Mouse (Mus musculus): ENCODE data around the gene Hnrnpu. TPM values are rescaled to one million over a fixed set of nuclear protein-coding genes. Genes with fewer than 3 reads are reported as not detected.

The Hnrnpu gene
- total RNA-seq (2023): 100 to 1,000 TPM; 762 to 806 TPM

DNA sequence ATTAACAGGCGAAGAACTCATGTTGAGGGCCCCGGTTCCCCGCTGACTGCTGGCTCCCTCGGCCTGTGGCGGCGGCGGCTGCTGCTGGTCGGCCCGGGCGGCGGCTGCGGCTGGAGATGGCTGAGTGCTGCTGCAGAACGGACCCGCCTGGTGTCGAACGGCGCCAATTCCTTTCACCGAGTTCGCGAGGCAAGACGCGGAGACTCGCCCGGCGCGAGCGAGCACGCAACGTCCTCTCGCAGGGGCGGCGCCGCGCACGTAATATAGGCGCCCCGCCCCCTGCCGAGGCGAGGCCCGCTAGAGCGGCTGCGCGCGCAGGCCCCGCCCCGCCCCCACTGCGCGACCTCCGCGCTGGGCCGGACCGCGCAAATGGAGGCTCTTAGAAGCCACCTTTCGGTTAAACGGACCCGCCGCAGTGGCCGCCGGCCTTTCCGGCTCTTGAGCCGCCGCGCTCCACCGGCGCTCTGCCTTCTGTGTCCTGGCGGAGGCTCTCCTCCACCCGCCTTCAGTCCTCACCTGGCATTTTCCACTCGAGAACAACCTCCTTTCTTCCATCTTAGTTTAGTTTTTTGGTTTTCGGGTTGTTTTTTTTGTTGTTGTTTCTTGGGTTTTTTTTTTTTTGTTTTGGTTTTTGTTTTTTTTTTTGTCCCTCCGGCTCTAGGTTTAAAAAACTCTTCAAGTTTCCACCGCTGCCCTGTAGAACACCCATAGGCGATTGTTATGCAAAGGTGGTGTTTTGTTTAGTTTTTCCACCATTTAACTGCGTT is at the start of gene Hnrnpu:
Hnrnpu (minus strand) TSS at position 247 of the 767 bp plus-strand sequence.

GRCm38 (mm10) chr1:178318389-178319184 is 19.0 kb downstream of the Hnrnpu start, which contains the start of gene Cox20:
Gene Cox20, plus strand, starts transcription at chr1:178319130.

Other genes starting within 250 kb of the Hnrnpu start
- 10 to 100 TPM; 15.1 to 17.9 TPM for gene Desi2, start 150.4 kb downstream of the Hnrnpu start, total RNA-seq (2023)
- gene Cox20, start 18.7 kb downstream of the Hnrnpu start, total RNA-seq (2023): 10 to 100 TPM; 53.3 to 54.5 TPM
- gene Efcab2, start 68.3 kb upstream of the Hnrnpu start, total RNA-seq (2023): 1 to 10 TPM; 4.9 to 5.5 TPM
- gene Kif26b, start 191.3 kb upstream of the Hnrnpu start, total RNA-seq (2023): not detected